Mouse (Mus musculus) limb, embryonic 11.5 days (tissue): ENCODE data around the gene Acsl1. TPM values are rescaled to one million over a fixed set of nuclear protein-coding genes. Genes with fewer than 3 reads are reported as not detected.

Source experiments
- ATAC-seq: fragments of 200-750 bp; cut with Nextera tagmentation; 2 replicates; pipeline ENCODE4 v1.8.0; 2017; ENCODE audit warnings: low read depth; ENCODE audit not compliant: insufficient number of reproducible peaks, low FRiP score, low TSS enrichment
- DNase-seq: peaks from one replicate; pipeline ENCODE4 v3.0.0-alpha.2; 2015; ENCODE audit warnings: low spot score
- H3K27ac ChIP-seq: fragments of 300-500 bp; sonication (generic); replicated peaks from 2 replicates; pipeline ENCODE4 v1.5.1; 2014; ENCODE audit warnings: low read depth, mild to moderate bottlenecking, low read length
- H3K27me3 ChIP-seq: fragments of 300-500 bp; sonication (generic); 2 replicates; pipeline ENCODE4 v1.6.1; 2014; ENCODE audit warnings: mild to moderate bottlenecking, low read length, mixed read lengths; ENCODE audit not compliant: control insufficient read depth, insufficient read depth
- H3K36me3 ChIP-seq: fragments of 300-500 bp; sonication (generic); 2 replicates; pipeline ENCODE4 v1.6.1; 2014; ENCODE audit warnings: mild to moderate bottlenecking, low read length, moderate library complexity, mixed read lengths; ENCODE audit not compliant: control insufficient read depth, insufficient read depth
- H3K4me1 ChIP-seq: fragments of 300-500 bp; sonication (generic); 2 replicates; pipeline ENCODE4 v1.6.1; 2014; ENCODE audit warnings: low read length, mixed read lengths; ENCODE audit not compliant: control insufficient read depth, insufficient read depth
- H3K4me2 ChIP-seq: fragments of 300-500 bp; sonication (generic); 2 replicates; pipeline ENCODE4 v1.6.1; 2014; ENCODE audit warnings: low read depth, mild to moderate bottlenecking, moderate library complexity; ENCODE audit not compliant: severe bottlenecking
- H3K4me3 ChIP-seq: fragments of 300-500 bp; sonication (generic); 2 replicates; pipeline ENCODE4 v1.5.1; 2014; ENCODE audit warnings: low read depth, low read length
- H3K9ac ChIP-seq: fragments of 300-500 bp; sonication (generic); 2 replicates; pipeline ENCODE4 v1.6.1; 2014; ENCODE audit warnings: mild to moderate bottlenecking, low read length
- H3K9me3 ChIP-seq: fragments of 300-500 bp; sonication (generic); 2 replicates; pipeline ENCODE4 v1.6.1; 2016; ENCODE audit warnings: low read length; ENCODE audit not compliant: control insufficient read depth
- WGBS: fragments of 180-500 bp; shearing (Covaris S2); extraction: QIAGEN DNeasy Blood & Tissue Kit; methylation state at CpG from one replicate; pipeline ENCODE4 v1.1.7; 2014; 5-methylcytosine and 5-hydroxymethylcytosine counted together
- polyA plus RNA-seq: library from polyadenylated mRNA; unstranded; fragments of >200 nt; fragmentation: Nextera tagmentation; extraction: Ambion mirVana; gene quantifications from 2 replicates; pipeline ENCODE4 v1.2.1, GENCODE M21; 2014

Gene Acsl1
- polyA plus RNA-seq, 1 experiment from 2014 or later: 6.9 TPM

GRCm38 (mm10) chr8:46546431-46547176, 75.8 kb downstream of the Acsl1 start:
- no peaks in the 10 kb centered on the region for H3K27me3 ChIP-seq
- no peak overlapping the region for H3K9ac ChIP-seq
- no peaks in the 10 kb centered on the region for H3K4me1 ChIP-seq
- no peak overlapping the region for H3K27ac ChIP-seq
- 87% methylated on average over 11 of the region's 11 CpGs for WGBS
- H3K36me3 ChIP-seq: no peaks in the 10 kb centered on the region
- ATAC-seq (no peak), DNase-seq (no peak)
- H3K9me3 ChIP-seq: no peaks in the 10 kb centered on the region
- H3K4me2 ChIP-seq: no peak overlapping the region
- H3K4me3 ChIP-seq: no peak overlapping the region

- WGBS: 56% methylated on average over 4 of the region's 4 CpGs
- DNase-seq: peak; percentile 61
- no peak for ATAC-seq
Measured at GRCm38 (mm10) chr8:46547245-46547644, 76.4 kb downstream of the Acsl1 start.

GRCm38 (mm10) chr8:46550058-46550457, 79.2 kb downstream of the Acsl1 start:
- 81% methylated on average over 8 of the region's 8 CpGs for WGBS
- Histone ChIP-seq H3K36me3 (no peaks in the 10 kb centered on the region), H3K4me3 (no peak overlapping the region), H3K4me2 (no peak overlapping the region), H3K9ac (no peak overlapping the region), H3K4me1 (peaks cover 5% of the 10 kb centered on the region), H3K9me3 (no peaks in the 10 kb centered on the region), H3K27me3 (no peaks in the 10 kb centered on the region), H3K27ac (no peak overlapping the region)
- ATAC-seq (no peak), DNase-seq (no peak)

More at GRCm38 (mm10) chr8:46547245-46547644, 76.4 kb downstream of the Acsl1 start:
- no peak overlapping the region for H3K4me3 ChIP-seq
- no peaks in the 10 kb centered on the region for H3K9me3 ChIP-seq
- no peak overlapping the region for H3K27ac ChIP-seq
- no peaks in the 10 kb centered on the region for H3K36me3 ChIP-seq
- H3K27me3 ChIP-seq: no peaks in the 10 kb centered on the region
- H3K4me2 ChIP-seq: no peak overlapping the region
- no peak overlapping the region for H3K9ac ChIP-seq
- peaks cover under 1% of the 10 kb centered on the region; the same call in 1 of the 2 replicates for H3K4me1 ChIP-seq

- Histone ChIP-seq H3K9me3 (no peaks in the 10 kb centered on the region), H3K4me1 (peaks cover 5% of the 10 kb centered on the region), H3K4me3 (peak overlapping the region; percentile 77), H3K27me3 (no peaks in the 10 kb centered on the region), H3K4me2 (peak overlapping the region; percentile 41), H3K27ac (no peak overlapping the region), H3K9ac (no peak overlapping the region), H3K36me3 (peaks cover 1% of the 10 kb centered on the region; the same call in 1 of the 2 replicates)
- ATAC-seq (no peak), DNase-seq (no peak)
- 56% methylated on average over 4 of the region's 4 CpGs for WGBS
Measured at GRCm38 (mm10) chr8:46551029-46551428, 80.2 kb downstream of the Acsl1 start.

GRCm38 (mm10) chr8:46551615-46552440, 81.0 kb downstream of the Acsl1 start, which contains the start of gene Cenpu:
Gene Cenpu, plus strand, starts transcription at chr8:46552028.
- Histone ChIP-seq H3K9me3 (no peaks in the 10 kb centered on the region), H3K27ac (no peak within 1 kb of the TSS), H3K4me2 (peak within 1 kb of the TSS; percentile 81), H3K4me1 (peaks cover 5% of the 10 kb centered on the region), H3K4me3 (peak within 1 kb of the TSS; percentile 77), H3K9ac (peak within 1 kb of the TSS; percentile 74), H3K36me3 (peaks cover 4% of the 10 kb centered on the region; the same call in 1 of the 2 replicates), H3K27me3 (no peaks in the 10 kb centered on the region)
- peak; percentile 94 for ATAC-seq
- under 1% methylated on average over 50 of the region's 50 CpGs for WGBS
- peak; percentile 100 for DNase-seq

GRCm38 (mm10) chr8:46552441-46552765, 81.6 kb downstream of the Acsl1 start:
- Histone ChIP-seq H3K4me2 (peak overlapping the region; percentile 81), H3K27ac (no peak overlapping the region)
- 5% methylated on average over 10 of the region's 10 CpGs for WGBS

GRCm38 (mm10) chr8:46559428-46559827, 88.6 kb downstream of the Acsl1 start:
- H3K27ac ChIP-seq: no peak overlapping the region
- WGBS: 82% methylated on average over 6 of the region's 6 CpGs
- H3K9me3 ChIP-seq: no peaks in the 10 kb centered on the region
- DNase-seq (peak; percentile 48), ATAC-seq (no peak)
- H3K4me3 ChIP-seq: no peak overlapping the region
- no peaks in the 10 kb centered on the region for H3K4me1 ChIP-seq
- no peak overlapping the region for H3K4me2 ChIP-seq
- H3K27me3 ChIP-seq: no peaks in the 10 kb centered on the region
- H3K36me3 ChIP-seq: peaks cover 9% of the 10 kb centered on the region; the same call in 1 of the 2 replicates
- no peak overlapping the region for H3K9ac ChIP-seq

More at GRCm38 (mm10) chr8:46552441-46552765, 81.6 kb downstream of the Acsl1 start:
- Histone ChIP-seq H3K9ac (peak overlapping the region; percentile 74), H3K9me3 (no peaks in the 10 kb centered on the region), H3K36me3 (peaks cover 7% of the 10 kb centered on the region; the same call in 1 of the 2 replicates), H3K4me3 (peak overlapping the region; percentile 77), H3K27me3 (no peaks in the 10 kb centered on the region), H3K4me1 (peaks cover 5% of the 10 kb centered on the region)
- DNase-seq: no peak
- no peak for ATAC-seq

- no peak for ATAC-seq
- no peak overlapping the region for H3K27ac ChIP-seq
- H3K4me1 ChIP-seq: no peaks in the 10 kb centered on the region
- no peak overlapping the region for H3K4me2 ChIP-seq
- H3K36me3 ChIP-seq: 0 out of 2 replicates have a peak, but pooled peaks cover 2% of the 10 kb centered on the region
- 90% methylated on average over 16 of the region's 16 CpGs for WGBS
- no peak for DNase-seq
- H3K9ac ChIP-seq: no peak overlapping the region
- no peaks in the 10 kb centered on the region for H3K9me3 ChIP-seq
- no peak overlapping the region for H3K4me3 ChIP-seq
- no peaks in the 10 kb centered on the region for H3K27me3 ChIP-seq
Measured at GRCm38 (mm10) chr8:46562333-46562732, 91.5 kb downstream of the Acsl1 start.
